Mouse (Mus musculus) hindbrain, embryonic 13.5 days (tissue): ENCODE measurements around the gene Dnah7c. TPM values are rescaled to one million over a fixed set of nuclear protein-coding genes. Genes with fewer than 3 reads are reported as not detected.
"Not testable (repeated sequence)": the region's sequence is repeated elsewhere in the genome, so short reads cannot be mapped to it uniquely, and the experiment has no call there.

Source experiments
- ATAC-seq: fragments of 200-750 bp; cut with Nextera tagmentation; 2 replicates; pipeline ENCODE4 v1.8.0; 2017; ENCODE audit warnings: moderate TSS enrichment; ENCODE audit not compliant: low FRiP score
- H3K27ac ChIP-seq: fragments of 300-500 bp; sonication (generic); 2 replicates; pipeline ENCODE4 v1.5.1; 2015; ENCODE audit warnings: inconsistent platforms, mild to moderate bottlenecking, moderate library complexity
- H3K27me3 ChIP-seq: fragments of 300-500 bp; sonication (generic); 2 replicates; pipeline ENCODE4 v1.6.1; 2015; ENCODE audit warnings: mild to moderate bottlenecking, inconsistent platforms
- H3K36me3 ChIP-seq: fragments of 300-500 bp; sonication (generic); 2 replicates; pipeline ENCODE4 v1.6.1; 2015; ENCODE audit warnings: mild to moderate bottlenecking, inconsistent platforms
- H3K4me1 ChIP-seq: fragments of 300-500 bp; sonication (generic); replicated peaks from 2 replicates; pipeline ENCODE4 v1.6.1; 2015; ENCODE audit warnings: inconsistent platforms
- H3K4me2 ChIP-seq: fragments of 300-500 bp; sonication (generic); 2 replicates; pipeline ENCODE4 v1.6.1; 2015; ENCODE audit warnings: inconsistent platforms, mild to moderate bottlenecking, moderate library complexity
- H3K4me3 ChIP-seq: fragments of 300-500 bp; sonication (generic); 2 replicates; pipeline ENCODE4 v1.5.1; 2015; ENCODE audit warnings: mild to moderate bottlenecking, inconsistent platforms
- H3K9ac ChIP-seq: fragments of 300-500 bp; sonication (generic); 2 replicates; pipeline ENCODE4 v1.6.1; 2015; ENCODE audit warnings: mild to moderate bottlenecking, inconsistent platforms
- H3K9me3 ChIP-seq: fragments of 300-500 bp; sonication (generic); 2 replicates; pipeline ENCODE4 v1.6.1; 2016; ENCODE audit warnings: inconsistent platforms
- WGBS: fragments of 180-500 bp; shearing (Covaris S2); methylation state at CpG from one replicate; pipeline ENCODE4 v1.1.7; 2015; 5-methylcytosine and 5-hydroxymethylcytosine counted together
- polyA plus RNA-seq: library from polyadenylated mRNA; unstranded; fragments of >200 nt; fragmentation: Nextera tagmentation; extraction: Ambion mirVana; gene quantifications from 2 replicates; pipeline ENCODE4 v1.2.1, GENCODE M21; 2015

Gene Dnah7c
- polyA plus RNA-seq, 1 experiment from 2014 or later = 0.17 TPM

DNA sequence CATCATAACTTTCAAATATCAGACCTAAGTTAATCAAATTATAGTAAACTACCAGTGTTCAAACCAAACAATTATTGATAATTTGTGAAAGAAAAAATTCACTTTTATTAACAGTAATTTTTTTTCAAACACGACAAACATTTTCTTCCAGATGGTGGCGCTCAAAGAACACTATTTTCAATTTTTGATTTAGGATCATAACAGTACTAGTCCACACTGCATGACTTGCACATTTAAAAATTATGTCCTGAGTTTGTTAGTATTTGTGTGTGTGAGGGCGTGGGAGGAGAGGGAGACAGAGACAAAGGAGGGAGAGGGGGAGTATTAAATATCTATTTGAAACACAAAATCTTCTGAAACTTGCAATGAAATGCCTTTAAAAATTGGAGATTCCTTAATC, 155.0 kb downstream of the Dnah7c start:
- Histone ChIP-seq H3K36me3 (no peaks in the 10 kb centered on the region), H3K9me3 (no peaks in the 10 kb centered on the region), H3K4me1 (no peaks in the 10 kb centered on the region), H3K27ac (no peak overlapping the region), H3K9ac (no peak overlapping the region), H3K4me2 (no peak overlapping the region), H3K4me3 (no peak overlapping the region), H3K27me3 (no peaks in the 10 kb centered on the region)
- ATAC-seq = no peak
- 49% methylated on average over 3 of the region's 3 CpGs for WGBS

DNA sequence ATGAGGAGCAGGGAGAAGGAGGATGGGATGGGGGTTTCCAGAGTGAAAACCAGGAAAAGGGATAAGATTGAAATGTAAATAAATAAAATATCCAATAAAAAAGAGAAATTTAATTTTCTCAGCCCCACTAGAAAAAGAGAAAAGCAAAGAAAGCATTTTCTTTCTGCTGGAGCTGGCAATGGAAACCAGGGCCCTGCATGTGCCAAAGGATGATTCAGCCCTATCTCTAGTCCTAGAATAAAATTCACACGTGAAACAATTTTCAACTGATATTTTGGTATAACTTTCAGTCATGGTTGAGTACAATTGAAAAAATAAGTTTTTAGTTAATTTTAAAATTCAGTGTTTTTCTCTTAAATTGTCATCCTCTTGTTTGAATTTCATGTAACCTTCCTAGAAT, 168.4 kb downstream of the Dnah7c start:
- not testable (repeated sequence) for H3K9me3 ChIP-seq, H3K4me2 ChIP-seq, H3K27me3 ChIP-seq, ATAC-seq, H3K27ac ChIP-seq, H3K9ac ChIP-seq, H3K36me3 ChIP-seq, H3K4me1 ChIP-seq, H3K4me3 ChIP-seq
- WGBS = 85% methylated on average over 1 of the region's 1 CpGs

DNA sequence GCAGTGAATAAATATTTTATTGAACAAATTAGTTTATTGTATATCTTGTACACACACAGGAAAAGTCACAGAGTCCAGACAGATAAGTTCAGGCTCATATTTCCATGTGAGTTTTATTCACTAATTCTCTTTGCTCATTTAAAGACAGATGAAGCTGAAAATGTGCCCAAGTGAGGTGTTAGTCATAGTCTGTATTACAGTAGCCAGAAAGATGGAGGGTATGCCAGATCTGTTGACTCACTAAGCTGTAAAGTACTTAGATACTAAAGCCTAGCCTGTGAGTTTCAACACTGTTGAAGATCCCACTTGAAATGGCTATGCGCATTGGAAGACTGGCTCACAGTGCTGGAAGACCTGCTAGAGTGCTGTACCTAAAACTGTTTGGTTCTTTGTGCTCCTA, 171.0 kb downstream of the Dnah7c start:
- ATAC-seq, H3K4me3 ChIP-seq, H3K27ac ChIP-seq, H3K4me2 ChIP-seq, H3K9ac ChIP-seq, H3K36me3 ChIP-seq, H3K4me1 ChIP-seq, H3K27me3 ChIP-seq, H3K9me3 ChIP-seq: not testable (repeated sequence)
- WGBS = 100% methylated on average over 1 of the region's 1 CpGs

DNA sequence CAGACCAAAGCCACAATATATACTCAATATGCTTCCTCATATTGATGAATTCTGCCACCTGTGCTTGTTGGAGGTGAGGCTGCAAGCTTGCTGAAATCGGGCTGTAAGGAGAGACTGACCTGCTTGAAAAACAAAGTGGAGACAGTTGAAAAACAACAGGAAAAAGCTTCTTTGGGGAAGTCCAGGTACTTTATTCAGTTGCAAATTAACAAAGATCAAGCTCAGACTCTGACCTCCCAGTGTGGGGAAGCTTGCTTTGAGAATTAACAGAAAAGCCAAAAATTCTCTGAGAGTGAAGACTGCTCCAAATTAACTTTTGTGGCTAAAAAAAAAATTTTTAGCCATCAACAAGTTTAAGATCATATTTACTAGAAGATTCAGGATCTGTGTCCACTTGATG, 194.9 kb downstream of the Dnah7c start:
- Histone ChIP-seq H3K4me1 (no peaks in the 10 kb centered on the region), H3K4me2 (no peak overlapping the region), H3K27me3 (no peaks in the 10 kb centered on the region), H3K9ac (no peak overlapping the region), H3K9me3 (no peaks in the 10 kb centered on the region), H3K27ac (no peak overlapping the region), H3K4me3 (no peak overlapping the region), H3K36me3 (no peaks in the 10 kb centered on the region)
- ATAC-seq = no peak
- 90% methylated on average over 1 of the region's 1 CpGs for WGBS

DNA sequence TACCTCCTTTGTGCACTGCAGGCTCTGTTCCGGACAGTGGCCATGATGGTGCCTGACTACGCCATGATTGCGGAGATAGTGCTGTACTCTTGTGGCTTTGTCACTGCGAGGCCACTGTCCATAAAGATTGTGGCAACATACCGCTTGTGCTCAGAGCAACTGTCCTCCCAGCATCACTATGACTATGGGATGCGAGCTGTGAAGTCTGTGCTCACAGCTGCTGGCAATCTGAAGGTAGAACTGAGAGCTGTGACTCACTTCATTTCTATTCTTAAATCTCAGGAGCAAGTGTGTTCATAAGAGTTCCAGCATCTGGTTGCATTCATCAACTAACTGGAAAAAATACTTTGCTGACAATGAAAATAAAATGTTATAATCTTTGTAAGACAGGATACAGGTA, 200.5 kb downstream of the Dnah7c start:
- not testable (repeated sequence) for H3K27ac ChIP-seq, H3K4me1 ChIP-seq, H3K9ac ChIP-seq, H3K4me3 ChIP-seq, ATAC-seq, H3K36me3 ChIP-seq, H3K4me2 ChIP-seq, H3K27me3 ChIP-seq, H3K9me3 ChIP-seq
- 96% methylated on average over 6 of the region's 6 CpGs for WGBS

DNA sequence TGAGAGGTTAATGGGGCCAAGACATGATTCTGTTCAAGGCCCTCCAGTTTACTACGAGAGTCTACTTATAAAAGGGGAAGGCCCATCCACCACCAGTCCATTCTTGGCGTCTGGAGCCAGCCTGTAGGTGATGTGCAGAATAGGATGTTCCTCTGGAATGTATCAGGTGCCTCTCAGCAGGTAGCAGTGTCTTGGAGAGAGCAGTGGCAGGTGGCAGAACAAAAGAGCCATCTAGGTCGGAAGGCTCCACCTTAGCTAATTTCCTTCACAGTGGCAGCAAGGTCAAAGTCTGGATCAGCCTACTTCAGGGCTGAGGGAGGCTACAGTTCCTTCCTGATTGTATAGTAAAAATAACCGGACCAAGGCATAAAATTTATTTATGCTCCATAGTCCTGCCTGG, 224.4 kb downstream of the Dnah7c start:
- H3K9ac ChIP-seq, H3K9me3 ChIP-seq, H3K4me3 ChIP-seq, H3K4me2 ChIP-seq, H3K36me3 ChIP-seq, ATAC-seq, H3K27me3 ChIP-seq, H3K27ac ChIP-seq, H3K4me1 ChIP-seq: not testable (repeated sequence)
- WGBS = 85% methylated on average over 4 of the region's 4 CpGs

DNA sequence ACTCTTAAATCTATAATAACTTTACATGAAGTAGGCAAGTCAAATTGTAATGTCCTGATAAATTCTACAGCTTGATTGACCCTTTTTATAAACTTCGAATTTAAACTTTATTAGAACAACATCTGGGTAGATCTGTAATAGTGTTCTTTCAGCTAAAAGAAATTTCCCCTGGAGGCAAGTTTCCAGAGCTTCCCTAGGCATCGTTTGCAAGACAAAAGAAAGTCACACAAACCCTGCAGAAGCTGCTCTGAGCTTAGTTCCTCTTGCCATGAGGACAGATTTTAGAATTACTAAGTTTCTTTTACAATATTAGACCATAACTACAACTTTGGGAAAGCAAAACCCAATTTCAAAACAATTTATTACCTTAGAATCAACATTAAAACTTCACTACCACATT, 227.3 kb downstream of the Dnah7c start:
- not testable (repeated sequence) for H3K9me3 ChIP-seq, H3K4me1 ChIP-seq, ATAC-seq, H3K36me3 ChIP-seq, H3K27ac ChIP-seq, H3K4me2 ChIP-seq, H3K4me3 ChIP-seq, H3K27me3 ChIP-seq, H3K9ac ChIP-seq
- WGBS = 57% methylated on average over 2 of the region's 2 CpGs

DNA sequence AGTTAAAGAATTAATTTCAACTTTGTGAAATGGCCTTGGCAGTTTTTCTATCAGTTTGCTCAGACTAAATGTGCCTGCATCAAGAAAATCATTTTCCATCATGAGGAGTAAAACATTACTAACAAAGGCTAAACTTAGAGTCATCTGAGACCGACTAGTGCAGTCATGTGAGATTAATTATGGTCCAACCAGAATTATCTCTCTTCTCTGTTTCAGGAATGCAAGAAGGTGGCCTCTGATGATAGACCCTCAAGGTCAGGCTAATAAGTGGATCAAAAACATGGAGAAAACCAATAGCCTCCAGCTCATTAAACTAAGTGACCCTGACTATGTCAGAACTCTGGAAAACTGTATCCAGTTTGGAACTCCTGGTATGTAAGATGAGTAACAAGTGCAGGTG, 299.4 kb downstream of the Dnah7c start:
- WGBS = 81% methylated on average over 1 of the region's 1 CpGs
- ATAC-seq, H3K9ac ChIP-seq: not testable (repeated sequence)

DNA sequence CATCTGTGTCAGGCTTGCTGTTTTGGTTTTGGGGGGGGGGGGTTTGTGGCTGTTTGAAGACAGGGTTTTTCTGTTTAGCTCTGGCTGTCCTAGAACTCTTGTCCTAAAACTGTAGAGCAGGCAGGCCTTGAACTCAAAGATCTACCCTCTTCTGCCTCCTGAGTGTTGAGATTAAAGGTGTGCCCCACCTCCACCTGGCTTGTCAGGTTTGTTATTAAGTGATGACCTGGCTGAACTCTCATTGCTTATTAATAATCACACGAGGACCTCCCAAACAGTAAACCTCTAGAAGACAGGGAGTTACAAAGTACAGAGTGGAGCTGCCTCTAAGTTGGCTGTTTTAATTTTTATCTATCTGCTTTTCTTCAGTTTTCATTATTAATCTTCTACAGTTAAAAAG, 299.9 kb downstream of the Dnah7c start:
- no peak for ATAC-seq
- WGBS = 97% methylated on average over 1 of the region's 1 CpGs
- Histone ChIP-seq H3K4me2 (no peak overlapping the region), H3K36me3 (no peaks in the 10 kb centered on the region), H3K4me3 (no peak overlapping the region), H3K27me3 (no peaks in the 10 kb centered on the region), H3K9ac (no peak overlapping the region), H3K9me3 (no peaks in the 10 kb centered on the region), H3K27ac (no peak overlapping the region), H3K4me1 (no peaks in the 10 kb centered on the region)

More for the DNA sequence above, 299.4 kb downstream of the Dnah7c start:
- H3K27me3 ChIP-seq, H3K27ac ChIP-seq, H3K4me2 ChIP-seq, H3K36me3 ChIP-seq, H3K9me3 ChIP-seq, H3K4me1 ChIP-seq, H3K4me3 ChIP-seq: not testable (repeated sequence)

DNA sequence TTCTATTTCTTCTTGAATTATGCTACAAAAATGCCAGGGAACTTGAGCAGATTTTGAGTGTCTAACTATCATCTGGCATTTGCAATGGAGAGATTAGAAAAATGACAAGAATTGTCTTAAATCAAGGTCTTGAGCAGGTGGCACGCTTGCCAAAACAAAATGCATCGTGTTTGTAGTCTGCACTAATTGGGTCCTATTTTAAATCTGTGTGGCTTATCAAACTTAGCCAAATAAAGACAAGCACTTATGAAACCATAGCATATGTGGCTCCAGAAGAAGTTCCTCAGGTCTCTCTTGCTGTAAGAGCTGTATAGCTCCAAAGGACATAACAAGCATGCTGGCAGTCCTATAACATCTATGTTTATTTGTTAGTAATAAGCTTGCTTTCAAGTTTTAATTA, 300.3 kb downstream of the Dnah7c start:
- H3K27me3 ChIP-seq, ATAC-seq, H3K9ac ChIP-seq, H3K27ac ChIP-seq, H3K36me3 ChIP-seq, H3K4me2 ChIP-seq, H3K9me3 ChIP-seq, H3K4me1 ChIP-seq, H3K4me3 ChIP-seq: not testable (repeated sequence)
- 93% methylated on average over 2 of the region's 2 CpGs for WGBS

DNA sequence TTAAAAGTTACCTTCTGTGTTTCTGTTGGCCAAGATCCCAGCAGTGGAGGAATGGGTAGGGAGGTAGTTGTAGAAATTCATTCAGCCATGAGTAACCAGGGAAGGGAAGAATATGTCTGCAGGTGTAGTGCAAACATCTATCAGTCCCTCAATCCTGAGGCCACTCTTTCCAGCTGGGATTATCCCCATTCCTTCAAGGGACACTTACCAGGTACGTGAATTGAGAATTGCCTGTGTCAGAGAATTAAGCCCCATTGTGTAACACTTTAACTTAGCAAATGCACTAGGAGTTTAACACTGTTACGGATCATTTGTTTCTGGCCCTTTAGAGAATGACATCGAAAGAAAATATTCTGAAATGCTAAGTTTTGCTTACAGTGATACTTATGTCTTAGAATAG, 304.3 kb downstream of the Dnah7c start:
- WGBS = 84% methylated on average over 3 of the region's 3 CpGs

DNA sequence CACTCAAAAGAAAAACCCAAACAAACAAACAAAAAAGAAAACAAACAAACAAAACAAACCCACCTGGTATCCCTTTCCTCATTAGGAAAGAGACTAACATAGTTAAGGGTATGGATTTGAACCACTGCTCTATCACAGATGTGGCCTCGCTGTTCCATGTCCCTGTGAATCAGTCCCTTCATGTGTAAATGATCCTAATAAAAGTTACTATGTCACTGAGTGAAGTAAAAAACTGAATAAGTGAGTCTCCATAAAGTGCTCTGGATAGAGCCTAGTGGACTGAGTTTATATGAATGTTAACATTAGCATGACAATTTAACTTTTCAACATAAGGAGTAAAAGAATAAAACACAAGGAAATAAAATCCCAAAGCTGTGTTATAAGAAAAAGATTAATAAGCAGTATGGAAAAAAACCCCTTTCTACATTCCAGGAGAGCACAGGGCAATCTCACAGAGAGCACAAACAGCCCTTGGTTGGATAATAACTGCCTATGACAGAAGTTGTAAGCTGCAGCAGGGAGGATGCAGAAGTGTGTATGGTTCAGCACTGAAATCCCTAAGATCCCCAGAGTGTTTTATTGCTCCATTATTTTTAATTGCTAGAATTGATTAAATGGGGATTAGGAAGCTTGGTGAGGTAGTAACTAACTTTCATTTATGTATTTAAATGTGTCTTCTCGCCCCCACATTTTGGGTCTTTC, 308.2 kb downstream of the Dnah7c start:
- not testable (repeated sequence) for H3K4me3 ChIP-seq, H3K9ac ChIP-seq, H3K36me3 ChIP-seq, H3K27ac ChIP-seq, H3K4me2 ChIP-seq, H3K4me1 ChIP-seq, H3K27me3 ChIP-seq, H3K9me3 ChIP-seq, ATAC-seq
- WGBS = 79% methylated on average over 2 of the region's 2 CpGs

More for the DNA sequence above, 304.3 kb downstream of the Dnah7c start:
- not testable (repeated sequence) for ATAC-seq, H3K9ac ChIP-seq, H3K27ac ChIP-seq, H3K4me2 ChIP-seq, H3K36me3 ChIP-seq, H3K4me1 ChIP-seq, H3K4me3 ChIP-seq, H3K9me3 ChIP-seq, H3K27me3 ChIP-seq

DNA sequence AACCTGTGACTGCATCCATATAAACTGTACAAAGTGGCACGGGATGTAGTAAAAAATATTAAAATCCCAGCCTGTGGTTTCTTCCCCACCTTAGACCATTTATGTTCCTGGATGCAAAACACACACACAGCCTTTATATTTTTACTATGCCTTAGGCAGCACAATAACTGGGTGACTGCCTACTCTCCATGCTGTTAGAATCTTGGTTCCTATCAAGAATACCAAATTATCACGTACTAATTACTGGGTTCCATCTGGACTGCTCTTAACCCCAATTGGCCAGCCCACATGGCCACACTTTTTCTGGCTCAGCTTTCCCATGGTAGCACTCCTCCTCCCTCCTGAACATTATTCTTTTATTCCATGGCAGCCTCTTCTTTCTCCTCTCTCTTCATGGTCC, 309.1 kb downstream of the Dnah7c start:
- WGBS = 80% methylated on average over 2 of the region's 2 CpGs
- not testable (repeated sequence) for H3K27me3 ChIP-seq, ATAC-seq, H3K4me3 ChIP-seq, H3K36me3 ChIP-seq, H3K4me1 ChIP-seq, H3K27ac ChIP-seq, H3K9me3 ChIP-seq, H3K4me2 ChIP-seq, H3K9ac ChIP-seq
